Mouse (Mus musculus): ENCODE results near the gene Cda. TPM values are rescaled to one million over a fixed set of nuclear protein-coding genes. Genes with fewer than 3 reads are reported as not detected.

The Cda gene
- total and polyA plus RNA-seq, 2 experiments from 2014 or later, result 2.7 to 7.6 TPM

DNA sequence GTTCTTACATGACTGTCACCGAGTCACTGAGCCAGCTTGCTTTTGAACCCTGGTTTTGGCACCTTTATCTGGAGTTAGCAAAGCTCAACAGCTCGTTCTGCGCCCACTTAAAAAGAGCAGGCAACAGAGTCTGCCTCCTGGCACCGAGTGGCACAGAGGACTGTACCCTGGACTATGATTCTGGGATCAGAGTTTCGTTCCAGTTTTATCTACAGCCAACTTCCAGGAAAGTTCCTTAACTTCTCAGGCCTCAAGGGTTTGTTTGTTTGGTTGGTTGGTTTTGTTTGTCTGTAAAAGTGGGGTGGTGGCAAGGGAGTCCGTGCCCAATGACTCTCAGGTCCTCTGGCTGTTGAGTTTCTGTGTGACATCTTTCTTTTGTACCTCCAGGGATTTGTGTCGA, 19.1 kb downstream of the Cda start:
- TF ChIP-seq EP300 (IDR thresholded peaks at IDR 0.05; ENCODE audit: low read depth), result no peak
- no peak for TF ChIP-seq CTCF (IDR thresholded peaks at IDR 0.05; ENCODE audit: low read depth)
- no peaks in the 10 kb centered on the region for H3K27me3 ChIP-seq (ENCODE audit: control insufficient read depth, insufficient read depth, low read length)
- ATAC-seq (ENCODE audit: insufficient read depth, low read depth) (no peak), DNase-seq (ENCODE audit: low spot score) (no peak)
- H3K4me3 ChIP-seq (ENCODE audit: low read depth, low read length), result no peak overlapping the region
- 66% methylated on average over 7 of the region's 7 CpGs for WGBS
- no peaks in the 10 kb centered on the region for H3K36me3 ChIP-seq (replicated peaks; ENCODE audit: control insufficient read depth, insufficient read depth, low read length)
- 0 out of 2 replicates have a peak, but pooled peaks cover 2% of the 10 kb centered on the region for H3K9me3 ChIP-seq (replicated peaks; ENCODE audit: control insufficient read depth, low read length)
- 0 out of 2 replicates have a peak, but pooled peaks cover 9% of the 10 kb centered on the region for H3K4me1 ChIP-seq (ENCODE audit: control insufficient read depth, insufficient read depth)
- H3K9ac ChIP-seq (replicated peaks; ENCODE audit: low read depth, low read length), result no peak overlapping the region
- H3K27ac ChIP-seq (ENCODE audit: low read depth), result no peak overlapping the region
- H3K4me2 ChIP-seq (ENCODE audit: low read depth, low read length), result no peak overlapping the region

- Histone ChIP-seq H3K27me3 (ENCODE audit: control insufficient read depth, insufficient read depth, low read length) (no peaks in the 10 kb centered on the region), H3K4me1 (ENCODE audit: control insufficient read depth, insufficient read depth) (peaks cover 16% of the 10 kb centered on the region; the same call in 1 of the 2 replicates), H3K36me3 (replicated peaks; ENCODE audit: control insufficient read depth, insufficient read depth, low read length) (no peaks in the 10 kb centered on the region), H3K9ac (replicated peaks; ENCODE audit: low read depth, low read length) (no peak overlapping the region), H3K27ac (ENCODE audit: low read depth) (no peak overlapping the region), H3K4me3 (ENCODE audit: low read depth, low read length) (no peak overlapping the region), H3K9me3 (replicated peaks; ENCODE audit: control insufficient read depth, low read length) (0 out of 2 replicates have a peak, but pooled peaks cover 2% of the 10 kb centered on the region), H3K4me2 (ENCODE audit: low read depth, low read length) (no peak overlapping the region)
- TF ChIP-seq EP300 (IDR thresholded peaks at IDR 0.05; ENCODE audit: low read depth) (no peak), CTCF (IDR thresholded peaks at IDR 0.05; ENCODE audit: low read depth) (no peak)
- DNase-seq (ENCODE audit: low spot score), result no peak
- ATAC-seq (ENCODE audit: insufficient read depth, low read depth), result no peak
- WGBS, result 69% methylated on average over 1 of the region's 1 CpGs
Measured at GRCm38 (mm10) chr4:138347280-138347679, 20.5 kb downstream of the Cda start.

DNA sequence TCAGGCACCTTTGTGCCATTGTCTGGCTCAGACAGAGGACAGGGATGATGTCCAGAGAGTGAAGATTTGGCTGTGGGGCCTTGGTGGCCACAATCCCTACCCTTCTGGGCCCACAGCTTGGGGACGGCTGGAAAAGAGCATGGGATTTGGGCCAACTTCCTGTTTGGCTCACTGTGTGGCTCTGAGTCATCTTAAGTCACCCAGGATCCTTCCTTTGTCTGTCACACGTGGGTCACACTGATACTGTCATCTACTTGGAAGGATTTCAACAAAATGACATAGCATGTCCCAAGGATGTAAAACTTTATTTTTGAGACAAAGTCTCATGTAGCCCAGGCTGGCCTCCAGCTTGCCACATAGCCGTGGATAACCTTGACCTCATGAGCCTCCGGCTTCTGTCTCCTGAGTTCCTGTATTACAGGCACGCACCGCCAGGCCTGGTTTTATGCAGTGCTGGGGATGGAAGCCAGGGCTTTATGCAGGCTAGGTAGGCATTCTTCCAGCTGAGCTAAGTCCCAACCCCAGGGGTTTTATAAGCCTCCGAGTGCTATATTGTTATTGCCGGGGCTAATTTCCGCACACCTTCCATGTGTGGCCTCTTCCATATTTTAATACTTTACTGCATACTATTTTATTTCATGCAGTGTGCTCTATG, 22.8 kb downstream of the Cda start:
- no peaks in the 10 kb centered on the region for H3K9me3 ChIP-seq (replicated peaks; ENCODE audit: control insufficient read depth, low read length)
- H3K4me3 ChIP-seq (ENCODE audit: low read depth, low read length), result no peak overlapping the region
- H3K4me2 ChIP-seq (ENCODE audit: low read depth, low read length), result no peak overlapping the region
- H3K4me1 ChIP-seq (ENCODE audit: control insufficient read depth, insufficient read depth), result peaks cover 16% of the 10 kb centered on the region
- DNase-seq (ENCODE audit: low spot score) (peak; percentile 48), ATAC-seq (ENCODE audit: insufficient read depth, low read depth) (peak; percentile 52)
- no peaks in the 10 kb centered on the region for H3K27me3 ChIP-seq (ENCODE audit: control insufficient read depth, insufficient read depth, low read length)
- WGBS, result 58% methylated on average over 9 of the region's 9 CpGs
- no peak overlapping the region for H3K27ac ChIP-seq (ENCODE audit: low read depth)
- no peaks in the 10 kb centered on the region for H3K36me3 ChIP-seq (replicated peaks; ENCODE audit: control insufficient read depth, insufficient read depth, low read length)
- TF ChIP-seq CTCF (IDR thresholded peaks at IDR 0.05; ENCODE audit: low read depth) (no peak), EP300 (IDR thresholded peaks at IDR 0.05; ENCODE audit: low read depth) (no peak)
- H3K9ac ChIP-seq (replicated peaks; ENCODE audit: low read depth, low read length), result no peak overlapping the region

GRCm38 (mm10) chr4:138343341-138343837, 24.4 kb downstream of the Cda start:
- DNase-seq (ENCODE audit: low spot score) (peak; percentile 36), ATAC-seq (ENCODE audit: insufficient read depth, low read depth) (peak; percentile 37; the same call in 1 of the 2 replicates)
- no peak overlapping the region for H3K4me2 ChIP-seq (ENCODE audit: low read depth, low read length)
- TF ChIP-seq EP300 (IDR thresholded peaks at IDR 0.05; ENCODE audit: low read depth) (no peak), CTCF (IDR thresholded peaks at IDR 0.05; ENCODE audit: low read depth) (no peak)
- no peak overlapping the region for H3K9ac ChIP-seq (replicated peaks; ENCODE audit: low read depth, low read length)
- H3K27me3 ChIP-seq (ENCODE audit: control insufficient read depth, insufficient read depth, low read length), result no peaks in the 10 kb centered on the region
- H3K9me3 ChIP-seq (replicated peaks; ENCODE audit: control insufficient read depth, low read length), result no peaks in the 10 kb centered on the region
- 23% methylated on average over 10 of the region's 10 CpGs for WGBS
- H3K4me3 ChIP-seq (ENCODE audit: low read depth, low read length), result no peak overlapping the region
- H3K36me3 ChIP-seq (replicated peaks; ENCODE audit: control insufficient read depth, insufficient read depth, low read length), result no peaks in the 10 kb centered on the region
- H3K27ac ChIP-seq (ENCODE audit: low read depth), result peak overlapping the region; percentile 28
- H3K4me1 ChIP-seq (ENCODE audit: control insufficient read depth, insufficient read depth), result peaks cover 16% of the 10 kb centered on the region

DNA sequence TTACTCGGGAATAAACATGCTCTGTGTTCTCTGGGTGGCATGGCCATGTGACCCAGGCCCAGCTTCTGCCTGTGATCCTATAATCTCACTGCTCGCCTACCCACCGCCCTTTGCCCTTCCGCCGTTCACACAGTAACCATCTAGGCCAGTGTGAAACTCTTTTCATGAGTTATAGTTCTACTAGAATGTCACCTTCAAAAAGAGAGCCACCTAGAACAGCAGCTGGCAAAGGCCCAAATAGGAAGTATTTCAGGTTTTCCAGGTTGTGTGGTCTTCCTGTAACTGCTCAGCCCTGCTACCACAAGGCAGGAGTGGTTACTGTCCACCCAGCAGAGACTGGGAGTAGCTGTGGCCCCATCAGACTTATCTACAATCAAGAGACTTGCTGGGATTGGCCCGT, 25.0 kb downstream of the Cda start:
- H3K4me3 ChIP-seq (ENCODE audit: low read depth, low read length), result no peak overlapping the region
- no peaks in the 10 kb centered on the region for H3K9me3 ChIP-seq (replicated peaks; ENCODE audit: control insufficient read depth, low read length)
- peaks cover 16% of the 10 kb centered on the region for H3K4me1 ChIP-seq (ENCODE audit: control insufficient read depth, insufficient read depth)
- no peaks in the 10 kb centered on the region for H3K36me3 ChIP-seq (replicated peaks; ENCODE audit: control insufficient read depth, insufficient read depth, low read length)
- H3K27me3 ChIP-seq (ENCODE audit: control insufficient read depth, insufficient read depth, low read length), result no peaks in the 10 kb centered on the region
- H3K9ac ChIP-seq (replicated peaks; ENCODE audit: low read depth, low read length), result no peak overlapping the region
- 69% methylated on average over 6 of the region's 6 CpGs for WGBS
- H3K4me2 ChIP-seq (ENCODE audit: low read depth, low read length), result no peak overlapping the region
- DNase-seq (ENCODE audit: low spot score) (no peak), ATAC-seq (ENCODE audit: insufficient read depth, low read depth) (no peak)
- TF ChIP-seq CTCF (IDR thresholded peaks at IDR 0.05; ENCODE audit: low read depth), result no peak
- no peak for TF ChIP-seq EP300 (IDR thresholded peaks at IDR 0.05; ENCODE audit: low read depth)
- H3K27ac ChIP-seq (ENCODE audit: low read depth), result peak overlapping the region; percentile 28
